Mouse (Mus musculus) G1E-ER4 (cell line): ENCODE measurements around the gene Olfr90. TPM values are rescaled to one million over a fixed set of nuclear protein-coding genes. Genes with fewer than 3 reads are reported as not detected.

Experiments used
- GATA1 ChIP-seq: IDR thresholded peaks from one replicate; pipeline ENCODE4 v1.8.0; 2012; ENCODE audit warnings: low read length, inconsistent platforms
- polyA plus RNA-seq: library from polyadenylated mRNA; stranded (reverse); fragments of >175 nt; gene quantifications from 2 replicates; pipeline ENCODE4 v1.2.3, GENCODE M21; 2012

The Olfr90 gene
- polyA plus RNA-seq, 1 experiment, result not detected

- no peak for TF ChIP-seq GATA1
Measured at GRCm38 (mm10) chr17:37045611-37046311, 42.5 kb downstream of the Olfr90 start, which contains the start of gene Gabbr1. Gene Gabbr1, plus strand, starts transcription at chr17:37045966.

GRCm38 (mm10) chr17:37044651-37045244 is 43.6 kb downstream of the Olfr90 start:
- TF ChIP-seq GATA1, result no peak

- no peak for TF ChIP-seq GATA1
Measured at GRCm38 (mm10) chr17:37039127-37039894, 49.0 kb downstream of the Olfr90 start.

Other genes starting within 250 kb of the Olfr90 start
- gene Trim15, start 221.3 kb downstream of the Olfr90 start, polyA plus RNA-seq, result not detected in 2 replicates
- gene Trim10, start 218.9 kb downstream of the Olfr90 start, polyA plus RNA-seq, result 4.3 and 11.7 TPM in 2 replicates
- gene Trim40, start 198.4 kb downstream of the Olfr90 start, polyA plus RNA-seq, result not detected in 2 replicates
- not detected in 2 replicates for gene Trim31, start 190.4 kb downstream of the Olfr90 start, polyA plus RNA-seq
- gene Rnf39, start 145.6 kb downstream of the Olfr90 start, polyA plus RNA-seq, result not detected in 2 replicates
- gene Ppp1r11, start 136.8 kb downstream of the Olfr90 start, polyA plus RNA-seq, result 252 and 445 TPM in 2 replicates
- 3.8 and 5.8 TPM in 2 replicates for gene Znrd1, start 129.9 kb downstream of the Olfr90 start, polyA plus RNA-seq
- 0.26 and 0.56 TPM in 2 replicates for gene Znrd1as, start 129.9 kb downstream of the Olfr90 start, polyA plus RNA-seq
- gene 2410137M14Rik, start 107.3 kb downstream of the Olfr90 start, polyA plus RNA-seq, result not detected in 2 replicates
- gene H2-M5, start 99.0 kb downstream of the Olfr90 start, polyA plus RNA-seq, result not detected in 2 replicates
- not detected in 2 replicates for gene Zfp57, start 87.3 kb downstream of the Olfr90 start, polyA plus RNA-seq
- not detected in 2 replicates for gene Mog, start 65.1 kb downstream of the Olfr90 start, polyA plus RNA-seq
- 20.1 and 23.9 TPM in 2 replicates for gene Gabbr1, start 42.5 kb downstream of the Olfr90 start, polyA plus RNA-seq
- gene Olfr91, start 9.8 kb upstream of the Olfr90 start, polyA plus RNA-seq, result not detected in 2 replicates
- gene Olfr92, start 31.6 kb upstream of the Olfr90 start, polyA plus RNA-seq, result not detected in 2 replicates
- gene Olfr93, start 73.0 kb upstream of the Olfr90 start, polyA plus RNA-seq, result not detected in 2 replicates
- gene Ubd, start 105.4 kb upstream of the Olfr90 start, polyA plus RNA-seq, result not detected in 2 replicates
- not detected in 2 replicates for gene Olfr94, start 112.5 kb upstream of the Olfr90 start, polyA plus RNA-seq
- not detected in 2 replicates for gene Olfr95, start 124.6 kb upstream of the Olfr90 start, polyA plus RNA-seq
- not detected in 2 replicates for gene Olfr96, start 131.6 kb upstream of the Olfr90 start, polyA plus RNA-seq
- gene Olfr97, start 148.8 kb upstream of the Olfr90 start, polyA plus RNA-seq, result not detected in 2 replicates
- not detected in 2 replicates for gene Olfr98, start 175.2 kb upstream of the Olfr90 start, polyA plus RNA-seq
- not detected in 2 replicates for gene H2-M3, start 181.7 kb upstream of the Olfr90 start, polyA plus RNA-seq
- not detected in 2 replicates for gene Olfr99, start 195.0 kb upstream of the Olfr90 start, polyA plus RNA-seq
- not detected in 2 replicates for gene Olfr101, start 215.8 kb upstream of the Olfr90 start, polyA plus RNA-seq
- not detected in 2 replicates for gene Olfr102, start 228.6 kb upstream of the Olfr90 start, polyA plus RNA-seq